Mouse (Mus musculus): Measurements from ENCODE around the gene Fam131c.

Gene Fam131c

GRCm38 (mm10) chr4:141359222-141359621 is 8.8 kb upstream of the Fam131c start:
- no peak for DNase-seq (ENCODE audit: low read depth)

- DNase-seq (ENCODE audit: low read depth) = peak; percentile 60
Measured at GRCm38 (mm10) chr4:141360846-141361245, 7.2 kb upstream of the Fam131c start.

- peak; percentile 85 for DNase-seq (ENCODE audit: low read depth)
Measured at GRCm38 (mm10) chr4:141362937-141363548, 5.0 kb upstream of the Fam131c start.

- DNase-seq (ENCODE audit: low read depth) = no peak
Measured at GRCm38 (mm10) chr4:141365126-141365525, 2.9 kb upstream of the Fam131c start.

GRCm38 (mm10) chr4:141365876-141366275 is 2.1 kb upstream of the Fam131c start:
- DNase-seq (ENCODE audit: low read depth) = no peak

- no peak for DNase-seq (ENCODE audit: low read depth)
Measured at GRCm38 (mm10) chr4:141372426-141372825, 4.4 kb downstream of the Fam131c start.

- no peak for DNase-seq (ENCODE audit: low read depth)
Measured at GRCm38 (mm10) chr4:141379674-141380073, 11.7 kb downstream of the Fam131c start.

GRCm38 (mm10) chr4:141382406-141382805 is 14.4 kb downstream of the Fam131c start:
- no peak for DNase-seq (ENCODE audit: low read depth)

GRCm38 (mm10) chr4:141385275-141385674 is 17.3 kb downstream of the Fam131c start:
- DNase-seq (ENCODE audit: low read depth) = peak; percentile 75

- no peak for DNase-seq (ENCODE audit: low read depth)
Measured at GRCm38 (mm10) chr4:141386150-141386549, 18.1 kb downstream of the Fam131c start.

- DNase-seq (ENCODE audit: low read depth) = peak; percentile 75
Measured at GRCm38 (mm10) chr4:141387093-141387784, 19.2 kb downstream of the Fam131c start.

- no peak for DNase-seq (ENCODE audit: low read depth)
Measured at GRCm38 (mm10) chr4:141387933-141388332, 19.9 kb downstream of the Fam131c start.

- no peak for DNase-seq (ENCODE audit: low read depth)
Measured at GRCm38 (mm10) chr4:141389366-141390150, 21.5 kb downstream of the Fam131c start.

- DNase-seq (ENCODE audit: low read depth) = no peak
Measured at GRCm38 (mm10) chr4:141391293-141391692, 23.3 kb downstream of the Fam131c start.

- no peak for DNase-seq (ENCODE audit: low read depth)
Measured at GRCm38 (mm10) chr4:141394751-141395150, 26.7 kb downstream of the Fam131c start.

GRCm38 (mm10) chr4:141397861-141398260 is 29.8 kb downstream of the Fam131c start:
- no peak for DNase-seq (ENCODE audit: low read depth)

- DNase-seq (ENCODE audit: low read depth) = no peak
Measured at GRCm38 (mm10) chr4:141398545-141398944, 30.5 kb downstream of the Fam131c start, which contains the start of gene Clcnka. Clcnka (minus strand) TSS chr4:141398724.

- DNase-seq (ENCODE audit: low read depth) = no peak
Measured at GRCm38 (mm10) chr4:141400171-141400570, 32.2 kb downstream of the Fam131c start.

- peak; percentile 87 for DNase-seq (ENCODE audit: low read depth)
Measured at GRCm38 (mm10) chr4:141404518-141405313, 36.7 kb downstream of the Fam131c start.

GRCm38 (mm10) chr4:141405314-141405622 is 37.2 kb downstream of the Fam131c start:
- no peak for DNase-seq (ENCODE audit: low read depth)

GRCm38 (mm10) chr4:141406516-141407299 is 38.7 kb downstream of the Fam131c start:
- DNase-seq (ENCODE audit: low read depth) = peak; percentile 59
